19 mouse cellular contexts compared by ENCODE assay signal in genomic region chr12:3868115-3868514, GRCm38 (mm10).
A peak's percentile ranks its signal among the peaks of the same experiment; 100 is the strongest.
DNase-seq lines count a peak whose midpoint lies in the region; ATAC-seq and TF ChIP-seq lines count a peak whose summit lies in the region.
"Had no signal": no experiment of that assay in that cellular context is flagged by ENCODE, and none has a peak within 500 bp of the region (broad histone marks: within the 10 kb centered on the region; RNA-seq: fewer than 3 reads in every experiment).

No protein-coding gene starts in this region.

- no peak overlapping the region for H3K9ac ChIP-seq in liver, postnatal 0 days (replicated peaks)
- H3K9ac ChIP-seq in liver, embryonic 11.5 days (ENCODE audit: low read depth, low read length), result no peak overlapping the region
- H3K9ac ChIP-seq: forebrain, embryonic 13.5 days; limb, embryonic 15.5 days had no signal

- H3K4me1 ChIP-seq in kidney, adult 2 months (ENCODE audit: control insufficient read depth, insufficient read depth, low read length), result peaks cover 43% of the 10 kb centered on the region
- H3K4me1 ChIP-seq in liver, postnatal 0 days (ENCODE audit: insufficient read depth), result peaks cover 36% of the 10 kb centered on the region
- H3K4me1 ChIP-seq in liver, embryonic 11.5 days (replicated peaks; ENCODE audit: control insufficient read depth, insufficient read depth, low read length), result peaks cover 27% of the 10 kb centered on the region; the same call in 1 of the 2 replicates
- peaks cover 60% of the 10 kb centered on the region for H3K4me1 ChIP-seq in olfactory bulb, adult 2 months (ENCODE audit: control insufficient read depth, insufficient read depth, low read length)

- no peak for TF ChIP-seq CTCF in kidney, adult 2 months (conservative IDR thresholded peaks at IDR 0.05; ENCODE audit: insufficient read depth, insufficient read length, low read depth, low read length)
- no peak for TF ChIP-seq CTCF in liver, postnatal 0 days (IDR thresholded peaks at IDR 0.05; ENCODE audit: low read depth)
- no peak for TF ChIP-seq CTCF in olfactory bulb, adult 2 months (IDR thresholded peaks at IDR 0.05; ENCODE audit: insufficient read depth, low read depth, low read length)

- peak; percentile 93 for DNase-seq in heart, adult 11 months
- DNase-seq in heart, postnatal 10 days, result no peak
- DNase-seq in kidney, adult 2 months, result no peak
- no peak for DNase-seq in kidney, adult 18-20 months
- no peak for DNase-seq in liver, postnatal 0 days
- no peak for DNase-seq in liver, embryonic 11.5 days (ENCODE audit: low spot score)
- DNase-seq in retina, postnatal 1 day, result no peak
- DNase-seq: layer of hippocampus, postnatal 36 days; lung, adult 2 months; right cerebral cortex, postnatal 4 days had no signal

- H3K4me2 ChIP-seq in liver, postnatal 0 days (ENCODE audit: low read depth, low read length), result no peak overlapping the region
- no peak overlapping the region for H3K4me2 ChIP-seq in liver, embryonic 11.5 days
- H3K4me2 ChIP-seq: embryonic facial prominence, embryonic 12.5 days; forebrain, embryonic 13.5 days; limb, embryonic 15.5 days had no signal

- peak overlapping the region; percentile 58 for H3K27ac ChIP-seq in kidney, adult 2 months (ENCODE audit: insufficient read depth, low read depth, low read length)
- H3K27ac ChIP-seq in liver, postnatal 0 days (ENCODE audit: low read depth), result 0 out of 2 replicates have a peak overlapping the region, but pooled peaks have one; percentile 59
- no peak overlapping the region for H3K27ac ChIP-seq in liver, embryonic 11.5 days (ENCODE audit: low read depth, low read length)
- peak overlapping the region; percentile 62 for H3K27ac ChIP-seq in olfactory bulb, adult 2 months (ENCODE audit: insufficient read depth, low read depth, low read length)
- H3K27ac ChIP-seq: embryonic facial prominence, embryonic 12.5 days; forebrain, embryonic 13.5 days; hindbrain, embryonic 10.5 days; limb, embryonic 15.5 days had no signal

- TF ChIP-seq POLR2A in kidney, adult 2 months (IDR thresholded peaks at IDR 0.05; ENCODE audit: low read depth, low read length), result no peak
- no peak for TF ChIP-seq POLR2A in olfactory bulb, adult 2 months (IDR thresholded peaks at IDR 0.05; ENCODE audit: insufficient read depth, low read depth, low read length)

- H3K36me3 ChIP-seq in kidney, adult 2 months (ENCODE audit: control insufficient read depth, insufficient read depth, low read length), result no peaks in the 10 kb centered on the region; the same call in 1 of the 2 replicates
- H3K36me3 ChIP-seq in liver, postnatal 0 days (replicated peaks; ENCODE audit: insufficient read depth, low read length), result peaks cover 4% of the 10 kb centered on the region; the same call in 1 of the 2 replicates
- H3K36me3 ChIP-seq in liver, embryonic 11.5 days (ENCODE audit: control insufficient read depth, insufficient read depth, low read length), result peaks cover 5% of the 10 kb centered on the region; the same call in 1 of the 2 replicates

- no peak for TF ChIP-seq EP300 in liver, postnatal 0 days (IDR thresholded peaks at IDR 0.05; ENCODE audit: low read depth)

- intact Hi-C loops in heart, postnatal 10 days (cut with DNase I), result no loop called here

- 58% methylated on average over 5 of the region's 5 CpGs for WGBS in kidney, adult 2 months
- WGBS in liver, postnatal 0 days (ENCODE audit: insufficient replicate concordance), result 56% methylated on average over 5 of the region's 5 CpGs
- WGBS in liver, embryonic 11.5 days, result 73% methylated on average over 5 of the region's 5 CpGs
- WGBS in olfactory bulb, adult 2 months, result 85% methylated on average over 5 of the region's 5 CpGs

- H3K27me3 ChIP-seq in kidney, adult 2 months (replicated peaks; ENCODE audit: control insufficient read depth, insufficient read depth, low read length), result no peaks in the 10 kb centered on the region
- no peaks in the 10 kb centered on the region for H3K27me3 ChIP-seq in liver, postnatal 0 days (ENCODE audit: insufficient read depth, low read length)
- H3K27me3 ChIP-seq in liver, embryonic 11.5 days (replicated peaks; ENCODE audit: control insufficient read depth, insufficient read depth, low read length), result no peaks in the 10 kb centered on the region
- H3K27me3 ChIP-seq: CH12.LX; embryonic facial prominence, embryonic 12.5 days; forebrain, embryonic 13.5 days; limb, embryonic 15.5 days had no signal

- no peak for ATAC-seq in liver, postnatal 0 days
- ATAC-seq in liver, embryonic 11.5 days (replicated peaks; ENCODE audit: low FRiP score), result no peak
- ATAC-seq: forebrain, embryonic 13.5 days; hindbrain, postnatal 0 days had no signal

- H3K9me3 ChIP-seq in liver, postnatal 0 days (ENCODE audit: low read length), result no peaks in the 10 kb centered on the region
- no peaks in the 10 kb centered on the region for H3K9me3 ChIP-seq in liver, embryonic 11.5 days (ENCODE audit: control insufficient read depth, low read length)
- H3K9me3 ChIP-seq: embryonic facial prominence, embryonic 12.5 days; forebrain, embryonic 13.5 days; hindbrain, embryonic 10.5 days; limb, embryonic 15.5 days; midbrain, embryonic 10.5 days had no signal

- H3K4me3 ChIP-seq in kidney, adult 2 months (ENCODE audit: insufficient read depth, low read depth, low read length), result no peak overlapping the region
- H3K4me3 ChIP-seq in liver, postnatal 0 days (ENCODE audit: low read depth, low read length), result no peak overlapping the region
- H3K4me3 ChIP-seq in liver, embryonic 11.5 days (ENCODE audit: low read depth, low read length), result no peak overlapping the region
- H3K4me3 ChIP-seq in olfactory bulb, adult 2 months (ENCODE audit: insufficient read depth, low read depth, low read length), result no peak overlapping the region
- H3K4me3 ChIP-seq: embryonic facial prominence, embryonic 12.5 days; erythroblast, embryonic 14.5 days; forebrain, embryonic 13.5 days; hindbrain, embryonic 10.5 days; limb, embryonic 15.5 days; midbrain, embryonic 10.5 days had no signal
